Mouse (Mus musculus): ENCODE measurements at regions not wholly inside any gene's neighbourhood (a gene's known extent, or its start where the extent isn't known, plus 50 kb on each side); places are given as distances from the start of the nearest gene placed in this dataset.

DNA sequence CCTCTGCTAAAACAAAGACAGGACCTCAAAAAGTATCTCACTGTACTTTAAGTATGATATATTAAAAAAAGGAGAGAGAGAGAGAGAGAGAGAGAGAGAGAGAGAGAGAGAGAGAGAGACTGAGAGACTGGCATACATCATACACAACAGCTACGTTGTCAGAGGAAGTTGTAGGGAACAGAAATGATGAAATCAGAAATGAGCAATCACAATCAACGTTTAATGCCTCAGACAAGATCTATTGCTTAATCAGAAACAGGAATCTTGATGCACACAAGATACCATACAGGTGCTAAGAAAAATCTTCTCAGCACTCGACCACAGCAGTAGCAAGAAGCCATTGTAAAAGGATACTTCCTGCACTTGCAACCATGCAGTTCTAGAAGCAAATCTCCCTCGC lies 424.9 kb upstream of the B430305J03Rik start:
- Histone ChIP-seq H3K27ac (no peak overlapping the region), H3K9me3 (ENCODE audit: control insufficient read depth, low read length) (no peaks in the 10 kb centered on the region), H3K4me1 (replicated peaks; ENCODE audit: control insufficient read depth in 2 of 2, insufficient read depth in 2 of 2, low read length in 1 of 2) (no peaks in the 10 kb centered on the region), H3K4me3 (ENCODE audit: insufficient read depth in 1 of 2, low read depth in 2 of 2, low read length in 2 of 2) (no peak overlapping the region), H3K36me3 (replicated peaks; ENCODE audit: control insufficient read depth, insufficient read depth, low read depth) (no peaks in the 10 kb centered on the region), H3K27me3 (ENCODE audit: control insufficient read depth, insufficient read depth, low read length) (no peaks in the 10 kb centered on the region), H3K4me2 (ENCODE audit: low read depth) (no peak overlapping the region), H3K9ac (replicated peaks) (no peak overlapping the region)
- WGBS (ENCODE audit: insufficient replicate concordance), result 42% methylated on average over 4 of the region's 4 CpGs
- no peak for DNase-seq (ENCODE audit: low read depth in 3 of 3, low spot score in 3 of 3)
- no peak for ATAC-seq (ENCODE audit: insufficient read depth)
- no peak for TF ChIP-seq EP300 (IDR thresholded peaks at IDR 0.05; ENCODE audit: low read depth)
- TF ChIP-seq CTCF (IDR thresholded peaks at IDR 0.05; ENCODE audit: low read depth), result no peak
